Mouse (Mus musculus): ENCODE results near the gene Gucy2g. TPM values are rescaled to one million over a fixed set of nuclear protein-coding genes. Genes with fewer than 3 reads are reported as not detected.
A peak's percentile ranks its signal among the peaks of the same experiment; 100 is the strongest.
"Not testable (repeated sequence)": the region's sequence is repeated elsewhere in the genome, so short reads cannot be mapped to it uniquely, and the experiment has no call there.

Gucy2g gene
- polyA plus RNA-seq, 1 experiment from 2014 or later = 0.06 TPM

GRCm38 (mm10) chr19:55158606-55159005 lies 82.4 kb downstream of the Gucy2g start:
- no peaks in the 10 kb centered on the region for H3K36me3 ChIP-seq (ENCODE audit: control insufficient read depth, insufficient read depth, low read length)
- no peak overlapping the region for H3K4me3 ChIP-seq (ENCODE audit: low read depth, low read length)
- 49% methylated on average over 8 of the region's 8 CpGs for WGBS
- no peak overlapping the region for H3K4me2 ChIP-seq (ENCODE audit: low read depth, low read length)
- no peaks in the 10 kb centered on the region for H3K9me3 ChIP-seq (ENCODE audit: control insufficient read depth, low read length)
- no peaks in the 10 kb centered on the region for H3K4me1 ChIP-seq (ENCODE audit: control insufficient read depth, insufficient read depth, low read length)
- H3K27me3 ChIP-seq (replicated peaks; ENCODE audit: control insufficient read depth, insufficient read depth, low read length) = no peaks in the 10 kb centered on the region
- ATAC-seq (ENCODE audit: low read depth) (no peak), DNase-seq (ENCODE audit: low spot score) (no peak)
- no peak overlapping the region for H3K27ac ChIP-seq (replicated peaks; ENCODE audit: low read depth, low read length)
- no peak overlapping the region for H3K9ac ChIP-seq (ENCODE audit: low read depth, low read length)

DNA sequence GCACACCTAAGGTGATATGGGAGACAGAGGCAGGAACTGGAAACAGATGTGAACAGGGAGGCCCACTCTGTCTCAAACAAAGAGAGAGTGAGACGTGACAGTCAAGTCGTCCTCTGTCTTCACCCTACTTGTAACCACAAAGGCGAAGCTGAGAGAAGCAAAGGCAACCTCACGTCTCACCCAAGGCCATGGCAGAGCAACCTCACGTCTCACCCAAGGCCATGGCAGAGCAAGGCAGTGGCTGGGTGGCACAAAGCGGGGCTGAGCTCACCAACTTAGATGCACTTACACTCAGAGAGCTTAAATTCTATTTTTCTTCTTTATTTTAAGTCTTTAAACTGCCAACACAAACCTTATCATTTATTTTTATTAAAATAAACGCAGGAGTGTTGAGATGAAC lies 84.0 kb downstream of the Gucy2g start:
- Histone ChIP-seq H3K4me3 (ENCODE audit: low read depth, low read length) (no peak overlapping the region), H3K4me1 (ENCODE audit: control insufficient read depth, insufficient read depth, low read length) (no peaks in the 10 kb centered on the region), H3K27ac (replicated peaks; ENCODE audit: low read depth, low read length) (no peak overlapping the region), H3K27me3 (replicated peaks; ENCODE audit: control insufficient read depth, insufficient read depth, low read length) (no peaks in the 10 kb centered on the region), H3K36me3 (ENCODE audit: control insufficient read depth, insufficient read depth, low read length) (no peaks in the 10 kb centered on the region), H3K4me2 (ENCODE audit: low read depth, low read length) (no peak overlapping the region), H3K9me3 (ENCODE audit: control insufficient read depth, low read length) (no peaks in the 10 kb centered on the region), H3K9ac (ENCODE audit: low read depth, low read length) (no peak overlapping the region)
- WGBS = 80% methylated on average over 7 of the region's 7 CpGs
- no peak for ATAC-seq (ENCODE audit: low read depth)
- DNase-seq (ENCODE audit: low spot score) = no peak

DNA sequence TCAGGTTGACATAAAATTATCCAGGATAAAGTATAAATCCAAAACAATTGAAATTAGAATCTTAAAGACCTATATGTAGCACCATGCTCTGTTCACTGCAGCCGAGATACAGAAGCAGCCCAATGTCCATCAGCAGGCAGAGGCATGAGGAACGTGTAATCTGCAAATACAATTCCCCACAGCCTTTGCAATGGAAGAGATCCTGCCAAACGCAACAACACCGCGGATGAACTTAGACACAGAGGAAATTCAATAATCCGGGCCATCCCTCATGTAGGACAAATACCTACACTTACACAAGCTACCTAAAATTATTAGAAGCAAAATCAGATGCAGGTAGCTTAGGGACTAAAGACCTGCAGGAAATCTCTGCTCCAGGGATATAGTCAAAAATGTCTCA lies 88.1 kb downstream of the Gucy2g start:
- ATAC-seq (ENCODE audit: low read depth) (no peak), DNase-seq (ENCODE audit: low spot score) (no peak)
- 89% methylated on average over 6 of the region's 6 CpGs for WGBS
- Histone ChIP-seq H3K4me3 (ENCODE audit: low read depth, low read length) (no peak overlapping the region), H3K4me1 (ENCODE audit: control insufficient read depth, insufficient read depth, low read length) (no peaks in the 10 kb centered on the region), H3K9ac (ENCODE audit: low read depth, low read length) (no peak overlapping the region), H3K27ac (replicated peaks; ENCODE audit: low read depth, low read length) (no peak overlapping the region), H3K27me3 (replicated peaks; ENCODE audit: control insufficient read depth, insufficient read depth, low read length) (no peaks in the 10 kb centered on the region), H3K9me3 (ENCODE audit: control insufficient read depth, low read length) (peaks cover 6% of the 10 kb centered on the region; the same call in 1 of the 2 replicates), H3K36me3 (ENCODE audit: control insufficient read depth, insufficient read depth, low read length) (no peaks in the 10 kb centered on the region), H3K4me2 (ENCODE audit: low read depth, low read length) (no peak overlapping the region)

DNA sequence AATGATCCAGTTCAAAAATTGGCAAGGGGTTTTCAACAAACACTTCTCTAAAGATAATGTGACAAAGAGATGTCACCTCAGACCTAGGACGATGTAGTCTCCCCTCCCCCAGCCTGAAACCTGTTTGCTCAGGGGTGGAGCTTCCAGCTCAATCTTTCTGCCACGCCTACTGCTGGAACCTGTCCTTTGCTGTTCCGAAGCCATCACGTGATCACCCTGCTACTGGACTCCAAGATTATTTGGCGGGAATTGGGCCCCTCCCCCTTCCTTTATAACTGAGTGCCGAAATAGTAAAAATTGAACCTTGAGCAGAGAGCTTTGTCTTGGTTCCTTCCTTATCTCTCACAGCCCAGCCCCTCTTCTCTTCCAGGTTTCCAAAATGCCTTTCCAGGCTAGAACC lies 88.8 kb downstream of the Gucy2g start:
- ATAC-seq (ENCODE audit: low read depth); H3K9ac ChIP-seq (ENCODE audit: low read depth, low read length); H3K27me3 ChIP-seq (replicated peaks; ENCODE audit: control insufficient read depth, insufficient read depth, low read length); H3K27ac ChIP-seq (replicated peaks; ENCODE audit: low read depth, low read length); H3K4me3 ChIP-seq (ENCODE audit: low read depth, low read length); DNase-seq (ENCODE audit: low spot score); H3K9me3 ChIP-seq (ENCODE audit: control insufficient read depth, low read length); H3K4me1 ChIP-seq (ENCODE audit: control insufficient read depth, insufficient read depth, low read length); H3K36me3 ChIP-seq (ENCODE audit: control insufficient read depth, insufficient read depth, low read length); H3K4me2 ChIP-seq (ENCODE audit: low read depth, low read length): not testable (repeated sequence)
- 74% methylated on average over 5 of the region's 6 CpGs for WGBS

- Histone ChIP-seq H3K27me3 (replicated peaks; ENCODE audit: control insufficient read depth, insufficient read depth, low read length) (no peaks in the 10 kb centered on the region), H3K27ac (replicated peaks; ENCODE audit: low read depth, low read length) (no peak overlapping the region), H3K4me1 (ENCODE audit: control insufficient read depth, insufficient read depth, low read length) (peaks cover 5% of the 10 kb centered on the region), H3K9me3 (ENCODE audit: control insufficient read depth, low read length) (peaks cover 6% of the 10 kb centered on the region; the same call in 1 of the 2 replicates), H3K4me3 (ENCODE audit: low read depth, low read length) (no peak overlapping the region), H3K36me3 (ENCODE audit: control insufficient read depth, insufficient read depth, low read length) (no peaks in the 10 kb centered on the region), H3K4me2 (ENCODE audit: low read depth, low read length) (no peak overlapping the region), H3K9ac (ENCODE audit: low read depth, low read length) (no peak overlapping the region)
- DNase-seq (ENCODE audit: low spot score) (peak; percentile 80), ATAC-seq (ENCODE audit: low read depth) (peak; percentile 68; the same call in 1 of the 2 replicates)
- WGBS = 26% methylated on average over 6 of the region's 6 CpGs
These were observed 91.4 kb downstream of the Gucy2g start for GRCm38 (mm10) chr19:55149646-55150045.

DNA sequence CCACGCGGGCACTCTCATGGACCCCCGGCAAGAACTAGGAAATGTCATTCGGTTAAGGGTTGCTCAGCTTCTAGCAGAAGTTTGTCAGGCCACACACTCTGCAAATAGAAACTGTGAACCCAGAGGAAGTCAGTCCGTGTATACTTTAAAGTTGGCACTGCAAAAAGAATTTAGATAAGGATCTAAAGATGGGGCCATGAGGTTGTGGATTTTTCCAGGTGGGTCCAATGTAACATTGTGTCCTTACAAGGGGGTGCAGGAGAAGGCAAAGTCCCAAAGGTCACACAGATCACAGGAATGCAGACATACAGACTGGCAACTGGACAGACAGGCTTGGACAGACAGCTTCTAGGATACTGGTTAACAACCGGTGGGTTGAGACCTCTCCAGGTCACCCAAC lies 92.9 kb downstream of the Gucy2g start:
- ATAC-seq (ENCODE audit: low read depth) (no peak), DNase-seq (ENCODE audit: low spot score) (no peak)
- peaks cover 6% of the 10 kb centered on the region; the same call in 1 of the 2 replicates for H3K9me3 ChIP-seq (ENCODE audit: control insufficient read depth, low read length)

More for the DNA sequence above, 92.9 kb downstream of the Gucy2g start:
- no peaks in the 10 kb centered on the region for H3K27me3 ChIP-seq (replicated peaks; ENCODE audit: control insufficient read depth, insufficient read depth, low read length)
- no peak overlapping the region for H3K9ac ChIP-seq (ENCODE audit: low read depth, low read length)
- no peak overlapping the region for H3K4me3 ChIP-seq (ENCODE audit: low read depth, low read length)
- H3K4me2 ChIP-seq (ENCODE audit: low read depth, low read length) = no peak overlapping the region
- no peak overlapping the region for H3K27ac ChIP-seq (replicated peaks; ENCODE audit: low read depth, low read length)
- H3K36me3 ChIP-seq (ENCODE audit: control insufficient read depth, insufficient read depth, low read length) = no peaks in the 10 kb centered on the region
- H3K4me1 ChIP-seq (ENCODE audit: control insufficient read depth, insufficient read depth, low read length) = peaks cover 15% of the 10 kb centered on the region
- WGBS = 72% methylated on average over 6 of the region's 6 CpGs

Small RNA genes within 50 kb of the gene (microRNA-seq; reads per million reads assigned to microRNA genes)
- gene Mir6715 (ENCODE audit: borderline number of aligned reads) = 4.1 reads per million, percentile 19 among the genes with 10 or more reads in this experiment

Other genes with a start within 250 kb of the Gucy2g start
- gene Gpam, start 114.0 kb downstream of the Gucy2g start, polyA plus RNA-seq (2014; fragmentation: Nextera tagmentation; extraction: Ambion mirVana) = 15.4 and 17.0 TPM in 2 replicates
- gene Tectb, start 60.5 kb downstream of the Gucy2g start, polyA plus RNA-seq (2014; fragmentation: Nextera tagmentation; extraction: Ambion mirVana) = 1.6 and 2.4 TPM in 2 replicates
- gene Acsl5, start 10.7 kb upstream of the Gucy2g start, polyA plus RNA-seq (2014; fragmentation: Nextera tagmentation; extraction: Ambion mirVana) = 31.0 and 36.4 TPM in 2 replicates
- gene Zdhhc6, start 74.8 kb upstream of the Gucy2g start, polyA plus RNA-seq (2014; fragmentation: Nextera tagmentation; extraction: Ambion mirVana) = 73.2 and 82.9 TPM in 2 replicates
- gene Vti1a, start 75.1 kb upstream of the Gucy2g start, polyA plus RNA-seq (2014; fragmentation: Nextera tagmentation; extraction: Ambion mirVana) = 17.0 and 21.7 TPM in 2 replicates